Mouse (Mus musculus): ENCODE data around the gene Swi5. TPM values are rescaled to one million over a fixed set of nuclear protein-coding genes. Genes with fewer than 3 reads are reported as not detected.

Swi5 gene
- total and polyA plus RNA-seq, 2 experiments from 2014 or later, result 375 to 463 TPM

- Histone ChIP-seq H3K9me3 (ENCODE audit: low read length) (no peaks in the 10 kb centered on the region), H3K4me2 (ENCODE audit: low read depth, low read length, poor library complexity, severe bottlenecking) (no peak overlapping the region), H3K36me3 (ENCODE audit: insufficient read depth, low read length) (peaks cover 44% of the 10 kb centered on the region), H3K4me1 (ENCODE audit: insufficient read depth, low read length) (peaks cover 10% of the 10 kb centered on the region; the same call in 1 of the 2 replicates), H3K4me3 (ENCODE audit: low read depth, low read length) (no peak overlapping the region), H3K27me3 (ENCODE audit: insufficient read depth, low read length) (no peaks in the 10 kb centered on the region), H3K27ac (ENCODE audit: low read depth, low read length) (no peak overlapping the region), H3K9ac (replicated peaks; ENCODE audit: low read length, poor library complexity, severe bottlenecking) (no peak overlapping the region)
- 93% methylated on average over 14 of the region's 14 CpGs for WGBS
- no peak for DNase-seq (ENCODE audit: low spot score)
- no peak for TF ChIP-seq CTCF (IDR thresholded peaks at IDR 0.05)
- no peak for ATAC-seq (ENCODE audit: low FRiP score)
Observed at GRCm38 (mm10) chr2:32314831-32315230, 27.0 kb upstream of the Swi5 start.

GRCm38 (mm10) chr2:32312318-32312964 is 24.6 kb upstream of the Swi5 start:
- H3K27ac ChIP-seq (ENCODE audit: low read depth, low read length), result 0 out of 2 replicates have a peak overlapping the region, but pooled peaks have one; percentile 32
- TF ChIP-seq CTCF (IDR thresholded peaks at IDR 0.05), result peak; percentile 25

GRCm38 (mm10) chr2:32311443-32312317 is 23.8 kb upstream of the Swi5 start:
- Histone ChIP-seq H3K4me3 (ENCODE audit: low read depth, low read length) (peak overlapping the region; percentile 39), H3K27me3 (ENCODE audit: insufficient read depth, low read length) (no peaks in the 10 kb centered on the region), H3K36me3 (ENCODE audit: insufficient read depth, low read length) (peaks cover 48% of the 10 kb centered on the region), H3K9ac (replicated peaks; ENCODE audit: low read length, poor library complexity, severe bottlenecking) (peak overlapping the region; percentile 65), H3K9me3 (ENCODE audit: low read length) (no peaks in the 10 kb centered on the region), H3K4me1 (ENCODE audit: insufficient read depth, low read length) (peaks cover 10% of the 10 kb centered on the region; the same call in 1 of the 2 replicates), H3K27ac (ENCODE audit: low read depth, low read length) (peak overlapping the region; percentile 26; the same call in 1 of the 2 replicates), H3K4me2 (ENCODE audit: low read depth, low read length, poor library complexity, severe bottlenecking) (peak overlapping the region; percentile 86)
- TF ChIP-seq CTCF (IDR thresholded peaks at IDR 0.05), result no peak
- no peak for DNase-seq (ENCODE audit: low spot score)
- ATAC-seq (ENCODE audit: low FRiP score), result no peak
- 16% methylated on average over 36 of the region's 42 CpGs for WGBS

More at GRCm38 (mm10) chr2:32312318-32312964, 24.6 kb upstream of the Swi5 start:
- DNase-seq (ENCODE audit: low spot score) (peak; percentile 81), ATAC-seq (ENCODE audit: low FRiP score) (peak; percentile 54)
- H3K4me3 ChIP-seq (ENCODE audit: low read depth, low read length), result peak overlapping the region; percentile 39
- H3K4me2 ChIP-seq (ENCODE audit: low read depth, low read length, poor library complexity, severe bottlenecking), result peak overlapping the region; percentile 86
- H3K36me3 ChIP-seq (ENCODE audit: insufficient read depth, low read length), result peaks cover 48% of the 10 kb centered on the region
- H3K27me3 ChIP-seq (ENCODE audit: insufficient read depth, low read length), result no peaks in the 10 kb centered on the region
- WGBS, result 3% methylated on average over 49 of the region's 56 CpGs
- no peaks in the 10 kb centered on the region for H3K9me3 ChIP-seq (ENCODE audit: low read length)
- peak overlapping the region; percentile 65 for H3K9ac ChIP-seq (replicated peaks; ENCODE audit: low read length, poor library complexity, severe bottlenecking)
- H3K4me1 ChIP-seq (ENCODE audit: insufficient read depth, low read length), result peaks cover 10% of the 10 kb centered on the region; the same call in 1 of the 2 replicates

GRCm38 (mm10) chr2:32310096-32310845 is 22.4 kb upstream of the Swi5 start:
- no peak for ATAC-seq (ENCODE audit: low FRiP score)
- H3K4me2 ChIP-seq (ENCODE audit: low read depth, low read length, poor library complexity, severe bottlenecking), result no peak overlapping the region
- no peak overlapping the region for H3K9ac ChIP-seq (replicated peaks; ENCODE audit: low read length, poor library complexity, severe bottlenecking)
- WGBS, result 86% methylated on average over 18 of the region's 18 CpGs
- H3K4me1 ChIP-seq (ENCODE audit: insufficient read depth, low read length), result peaks cover 10% of the 10 kb centered on the region; the same call in 1 of the 2 replicates
- H3K27ac ChIP-seq (ENCODE audit: low read depth, low read length), result no peak overlapping the region
- no peaks in the 10 kb centered on the region for H3K27me3 ChIP-seq (ENCODE audit: insufficient read depth, low read length)
- no peak overlapping the region for H3K4me3 ChIP-seq (ENCODE audit: low read depth, low read length)
- no peak for DNase-seq (ENCODE audit: low spot score)
- H3K9me3 ChIP-seq (ENCODE audit: low read length), result no peaks in the 10 kb centered on the region
- no peak for TF ChIP-seq CTCF (IDR thresholded peaks at IDR 0.05)
- peaks cover 55% of the 10 kb centered on the region for H3K36me3 ChIP-seq (ENCODE audit: insufficient read depth, low read length)

- WGBS, result 87% methylated on average over 16 of the region's 16 CpGs
- Histone ChIP-seq H3K4me2 (ENCODE audit: low read depth, low read length, poor library complexity, severe bottlenecking) (no peak overlapping the region), H3K9ac (replicated peaks; ENCODE audit: low read length, poor library complexity, severe bottlenecking) (no peak overlapping the region), H3K9me3 (ENCODE audit: low read length) (no peaks in the 10 kb centered on the region), H3K4me1 (ENCODE audit: insufficient read depth, low read length) (peaks cover 10% of the 10 kb centered on the region; the same call in 1 of the 2 replicates), H3K27ac (ENCODE audit: low read depth, low read length) (no peak overlapping the region), H3K27me3 (ENCODE audit: insufficient read depth, low read length) (no peaks in the 10 kb centered on the region), H3K36me3 (ENCODE audit: insufficient read depth, low read length) (peaks cover 62% of the 10 kb centered on the region), H3K4me3 (ENCODE audit: low read depth, low read length) (no peak overlapping the region)
- ATAC-seq (ENCODE audit: low FRiP score) (no peak), DNase-seq (ENCODE audit: low spot score) (no peak)
- TF ChIP-seq CTCF (IDR thresholded peaks at IDR 0.05), result no peak
Observed at GRCm38 (mm10) chr2:32308870-32309568, 21.1 kb upstream of the Swi5 start.

Data from midbrain, postnatal 0 days (tissue).